Mouse (Mus musculus): ENCODE data around the gene Smug1.

Gene Smug1

DNA sequence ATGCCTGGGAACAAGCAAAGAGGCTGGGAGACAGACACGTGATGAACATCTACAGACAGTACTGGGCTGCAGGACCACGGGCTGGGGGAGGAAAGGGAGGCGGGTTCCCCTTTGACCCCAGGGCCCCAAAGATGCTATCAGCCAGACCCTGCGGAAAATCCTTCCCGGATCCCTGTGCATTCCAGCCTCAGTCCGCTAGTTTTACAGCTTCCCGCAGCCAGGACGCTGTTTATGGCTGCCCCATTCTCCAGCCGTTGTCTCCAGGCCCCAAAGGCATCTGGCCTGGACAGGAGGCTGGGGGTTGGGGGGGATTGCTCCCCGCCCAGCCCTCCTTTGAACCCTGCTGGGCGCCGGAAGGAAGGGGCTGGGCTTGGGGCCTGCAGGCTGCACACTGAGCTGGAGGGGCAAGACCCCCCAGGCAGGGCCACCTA is 10.7 kb upstream of the Smug1 start:
- DNase-seq (ENCODE audit: low read depth, low spot score), result no peak

DNA sequence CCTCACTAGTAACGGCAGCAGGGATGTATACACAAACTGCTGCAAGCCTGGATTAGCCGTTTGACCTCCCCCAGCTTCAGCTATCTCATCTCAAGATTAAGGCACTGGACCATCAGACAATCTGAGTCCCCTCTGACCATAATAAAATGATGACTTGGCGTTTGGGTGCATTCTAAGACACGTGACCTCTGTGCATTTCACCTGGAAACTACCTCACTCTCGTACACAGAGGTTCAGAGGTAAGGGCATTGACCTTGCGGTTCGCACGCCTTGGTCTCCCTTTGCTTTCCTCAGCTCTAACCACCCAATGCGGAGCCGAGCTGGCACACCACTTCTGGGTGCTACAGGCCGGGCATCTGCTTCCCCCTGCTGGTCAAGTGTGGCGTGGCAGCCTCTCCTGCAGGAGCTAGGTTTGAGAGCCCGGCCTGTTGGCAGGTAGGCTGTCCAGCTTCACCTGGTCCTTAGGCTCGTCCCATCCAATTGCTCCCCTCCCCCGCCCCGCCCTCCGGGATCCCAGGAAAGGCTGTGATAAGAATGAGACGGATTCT is 10.1 kb upstream of the Smug1 start:
- no peak for DNase-seq (ENCODE audit: low read depth, low spot score)

- no peak for DNase-seq (ENCODE audit: low read depth, low spot score)
Measured at GRCm38 (mm10) chr15:103173251-103173650, 6.4 kb upstream of the Smug1 start.

DNA sequence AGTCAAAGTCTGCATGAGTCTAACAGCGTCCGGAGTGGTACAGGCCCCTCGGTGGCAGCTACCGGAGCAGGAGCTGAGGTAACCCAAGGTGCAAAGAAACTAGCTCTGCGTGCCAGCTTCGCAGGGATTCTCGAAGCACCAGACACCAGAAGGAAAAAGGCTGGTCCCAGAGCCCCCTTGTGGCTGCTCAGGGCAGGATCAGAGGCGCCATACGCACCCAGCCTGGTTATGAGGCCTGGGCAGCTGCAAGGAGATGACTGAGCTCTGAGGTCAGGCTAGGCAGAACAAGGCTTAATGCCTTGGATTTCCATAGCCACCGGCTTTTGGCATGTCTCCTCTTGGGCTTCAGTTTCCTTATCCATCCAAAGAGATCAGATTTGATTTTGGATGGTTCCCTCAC is 5.6 kb upstream of the Smug1 start:
- no peak for DNase-seq (ENCODE audit: low read depth, low spot score)

- DNase-seq (ENCODE audit: low read depth, low spot score), result no peak
Measured at GRCm38 (mm10) chr15:103171276-103171675, 4.4 kb upstream of the Smug1 start.

DNA sequence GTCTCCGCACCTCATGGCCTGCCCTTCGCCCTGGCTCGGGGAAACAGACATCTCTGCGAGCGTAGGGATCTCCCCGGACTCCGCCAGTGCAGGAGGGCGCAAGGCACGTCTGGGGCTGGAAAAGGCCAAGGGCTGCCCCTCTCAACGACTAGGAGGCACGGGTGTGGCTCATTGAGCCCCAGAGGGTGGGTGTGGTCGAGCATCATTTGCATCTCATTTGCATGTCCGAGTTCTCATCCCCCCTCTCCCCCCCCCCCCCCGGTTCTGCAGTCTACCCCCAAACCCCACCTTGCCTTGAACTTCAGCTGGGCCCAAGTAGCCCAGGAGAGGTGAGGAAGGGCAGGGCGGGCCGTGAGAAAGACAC is 3.4 kb upstream of the Smug1 start:
- DNase-seq (ENCODE audit: low read depth, low spot score), result no peak

- DNase-seq (ENCODE audit: low read depth, low spot score), result no peak
Measured at GRCm38 (mm10) chr15:103169612-103170315, 2.9 kb upstream of the Smug1 start.

GRCm38 (mm10) chr15:103168801-103169611 is 2.1 kb upstream of the Smug1 start:
- no peak for DNase-seq (ENCODE audit: low read depth, low spot score)

DNA sequence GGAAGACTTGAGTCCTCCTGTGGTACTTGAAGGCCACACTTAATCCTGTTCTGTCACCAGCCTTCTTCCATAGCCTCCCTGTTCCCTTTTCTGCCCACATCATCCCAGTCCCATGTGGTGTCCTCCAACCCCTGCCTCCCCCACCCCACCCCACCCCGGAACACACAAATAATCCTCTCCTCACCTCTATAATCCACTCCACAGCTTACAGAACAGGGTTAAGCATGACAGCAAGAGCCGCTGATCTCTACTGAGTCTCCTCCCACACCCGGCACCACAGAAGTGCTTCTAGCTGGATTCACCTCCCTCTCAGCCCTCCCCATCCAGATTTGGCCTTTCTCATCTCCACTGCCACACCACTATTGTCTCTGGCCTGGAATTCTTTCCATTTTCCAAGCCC is 894 bp upstream of the Smug1 start:
- no peak for DNase-seq (ENCODE audit: low read depth, low spot score)

DNA sequence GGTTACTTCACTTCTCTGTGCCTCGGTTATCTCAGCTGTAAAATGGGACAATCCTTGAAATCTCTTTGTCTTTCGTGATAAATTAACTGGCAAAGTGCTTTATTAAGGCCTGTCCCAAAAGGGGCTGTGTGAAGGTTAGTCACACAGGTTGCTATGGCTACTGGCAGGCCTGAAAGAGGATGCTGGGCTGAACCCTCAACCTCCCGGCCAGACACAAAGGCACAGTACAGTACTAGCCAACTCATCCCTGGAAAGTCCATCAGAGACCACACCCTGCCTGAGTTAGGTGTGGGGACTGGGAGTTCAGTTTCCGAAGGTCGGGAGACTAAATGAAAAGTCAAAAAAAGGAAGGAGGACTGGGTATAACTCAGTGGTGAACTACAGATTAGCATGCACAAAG is 968 bp downstream of the Smug1 start:
- no peak for DNase-seq (ENCODE audit: low read depth, low spot score)

- peak; percentile 77 for DNase-seq (ENCODE audit: low read depth, low spot score)
Measured at GRCm38 (mm10) chr15:103165379-103165778, 1.5 kb downstream of the Smug1 start.

GRCm38 (mm10) chr15:103163182-103163919 is 3.5 kb downstream of the Smug1 start:
- peak; percentile 95 for DNase-seq (ENCODE audit: low read depth, low spot score)

DNA sequence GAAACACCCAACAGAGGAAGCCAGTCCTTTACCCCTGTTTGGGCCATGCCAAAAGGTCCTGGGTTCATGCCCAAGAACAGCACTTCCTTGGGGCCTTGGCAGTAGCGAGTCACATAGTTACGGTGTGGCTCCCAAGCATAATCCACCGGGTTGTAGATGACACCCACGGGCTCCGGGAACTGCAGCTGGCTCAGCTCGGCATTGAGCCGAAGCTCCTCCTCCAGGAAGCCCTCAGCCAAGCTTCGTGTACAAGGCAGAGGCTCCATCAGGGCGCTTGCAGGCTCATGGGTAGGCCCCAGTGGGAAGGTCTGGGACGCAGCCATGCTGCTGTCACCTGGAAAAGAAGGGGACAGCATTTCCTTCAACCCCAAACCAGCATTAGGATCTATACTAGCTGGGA is 9.3 kb downstream of the Smug1 start:
- no peak for DNase-seq (ENCODE audit: low read depth, low spot score)

DNA sequence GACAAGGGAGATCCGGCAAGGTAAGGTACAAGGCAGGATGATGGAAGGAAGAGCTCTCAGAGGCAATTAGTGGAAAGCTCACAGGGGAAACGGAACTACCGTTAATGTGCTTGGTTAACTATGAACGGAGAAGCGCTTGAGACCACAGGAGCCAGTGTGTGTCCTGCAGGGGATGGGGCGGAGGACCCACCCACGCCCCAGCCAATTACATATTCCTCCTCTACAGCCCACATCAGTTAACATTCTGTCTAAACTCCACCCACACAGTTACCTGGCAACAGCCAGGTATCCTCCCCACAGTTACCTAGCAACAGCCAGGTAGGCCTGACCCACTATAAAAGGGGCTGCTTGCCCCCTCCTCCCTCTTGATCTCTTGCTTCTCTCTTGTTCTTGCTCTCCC is 10.0 kb downstream of the Smug1 start:
- no peak for DNase-seq (ENCODE audit: low read depth, low spot score)

GRCm38 (mm10) chr15:103155366-103156321 is 11.2 kb downstream of the Smug1 start:
- no peak for DNase-seq (ENCODE audit: low read depth, low spot score)

- no peak for DNase-seq (ENCODE audit: low read depth, low spot score)
Measured at GRCm38 (mm10) chr15:103152890-103153610, 13.8 kb downstream of the Smug1 start.

GRCm38 (mm10) chr15:103152371-103152770 is 14.5 kb downstream of the Smug1 start:
- no peak for DNase-seq (ENCODE audit: low read depth, low spot score)

DNA sequence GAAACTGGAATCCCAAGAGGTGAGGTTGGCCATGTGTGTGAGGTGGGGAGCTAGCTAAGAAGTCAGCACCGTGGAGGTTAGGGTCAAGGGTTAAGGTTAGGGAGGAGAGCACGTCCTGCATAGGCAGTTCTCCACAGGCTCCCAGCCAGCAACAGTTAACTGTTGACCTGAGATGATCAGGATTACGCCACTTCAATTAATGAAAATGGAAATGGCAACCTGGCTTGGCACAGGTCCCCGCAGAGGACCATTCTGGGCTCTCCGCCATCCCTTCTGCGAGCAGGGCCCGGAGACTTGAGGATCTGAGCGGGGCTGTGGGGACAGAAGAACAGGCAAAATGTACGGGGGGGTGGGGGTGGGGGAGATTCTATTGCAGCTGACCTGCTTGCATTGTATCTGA is 19.1 kb downstream of the Smug1 start:
- no peak for DNase-seq (ENCODE audit: low read depth, low spot score)

DNA sequence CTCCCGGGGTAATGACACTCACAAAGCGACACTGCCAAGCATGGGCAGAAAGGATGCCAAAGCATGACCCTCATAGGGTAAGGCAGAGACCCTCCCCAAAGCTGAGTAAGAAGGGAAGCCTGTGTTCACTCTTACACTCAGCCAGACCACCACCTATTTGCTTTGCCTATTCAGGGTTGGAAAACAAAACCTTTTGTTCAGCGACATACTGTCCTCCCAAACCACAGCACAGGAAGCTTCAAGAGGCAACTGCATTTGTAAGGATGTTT is 19.5 kb downstream of the Smug1 start:
- DNase-seq (ENCODE audit: low read depth, low spot score), result no peak

DNA sequence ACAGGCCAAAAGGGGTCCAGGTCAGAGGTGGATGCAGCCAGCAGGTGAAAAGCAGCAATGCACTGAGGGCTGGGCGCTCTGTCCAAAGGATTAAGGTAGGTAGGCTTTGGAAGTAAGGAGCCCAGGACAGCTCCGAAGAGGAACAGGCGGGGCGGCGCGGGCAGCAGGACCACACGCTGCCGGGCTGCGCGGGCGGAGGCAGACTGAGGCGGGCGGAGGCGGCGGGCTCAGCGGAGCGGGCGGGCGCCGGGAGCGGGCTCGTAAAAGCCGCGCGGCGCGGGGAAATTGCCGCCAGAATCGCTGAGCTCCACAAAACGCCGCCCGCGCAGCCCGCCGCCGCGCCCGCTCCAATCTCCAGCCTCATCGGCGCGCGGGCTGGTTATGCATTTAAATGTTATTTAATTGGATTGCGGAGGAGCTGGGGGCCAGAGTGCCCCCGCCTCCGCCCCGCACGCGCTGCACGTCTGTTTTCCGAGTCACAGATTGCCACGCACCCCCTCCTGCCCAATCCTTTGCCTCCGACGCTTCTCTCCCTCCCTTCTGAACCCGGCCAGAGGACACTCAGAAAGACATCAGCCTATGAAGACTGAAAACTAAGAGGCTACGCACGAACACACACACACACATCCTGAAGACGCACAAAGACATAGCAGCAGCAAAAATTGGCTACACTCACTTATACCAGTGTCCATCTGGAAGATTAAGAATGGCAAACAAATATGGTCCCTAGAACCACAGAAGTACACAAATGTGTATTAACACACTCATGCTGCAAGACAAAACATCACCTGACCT is 20.1 kb downstream of the Smug1 start:
- DNase-seq (ENCODE audit: low read depth, low spot score), result peak; percentile 40

Data from brain, embryonic 18.5 days (tissue).